Mouse (Mus musculus): ENCODE measurements around the gene 4930595D18Rik.

- TF ChIP-seq CTCF (IDR thresholded peaks at IDR 0.05; ENCODE audit: extremely low read depth, insufficient read depth, low read length) (no peak), POLR2A (IDR thresholded peaks at IDR 0.05; ENCODE audit: extremely low read depth, insufficient read depth, low read length) (no peak)
Observed at GRCm38 (mm10) chr12:111227410-111227809, 43.1 kb upstream of the 4930595D18Rik start.

Measured in cortical plate, adult 2 months (tissue).